Mouse (Mus musculus): Measurements from ENCODE around the gene Lonp1.

GRCm38 (mm10) chr17:56643237-56643636 is 16.6 kb upstream of the Lonp1 start:
- TF ChIP-seq MAFK (IDR thresholded peaks at IDR 0.05; ENCODE audit: insufficient read depth, low read depth, low read length) (no peak), ZNF384 (IDR thresholded peaks at IDR 0.05; ENCODE audit: low read depth, low read length) (no peak), ZC3H11A (IDR thresholded peaks at IDR 0.05; ENCODE audit: borderline replicate concordance, low read depth, low read length) (no peak), CHD2 (IDR thresholded peaks at IDR 0.05; ENCODE audit: low read depth, low read length) (no peak), HCFC1 (IDR thresholded peaks at IDR 0.05; ENCODE audit: borderline replicate concordance, insufficient read depth, low read length) (no peak)
